Mouse (Mus musculus) bone marrow, adult 2 months (tissue): ENCODE results near the gene Efna2. TPM values are rescaled to one million over a fixed set of nuclear protein-coding genes. Genes with fewer than 3 reads are reported as not detected.

Source experiments
- H3K27ac ChIP-seq: fragments of 200-500 bp; 2 replicates; pipeline ENCODE4 v1.5.1; 2012; ENCODE audit warnings: low read depth, mild to moderate bottlenecking, control low read depth, inconsistent platforms, low read length; ENCODE audit not compliant: control insufficient read depth, poor library complexity, insufficient read depth
- H3K4me1 ChIP-seq: fragments of 200-500 bp; 2 replicates; pipeline ENCODE4 v1.6.1; 2011; ENCODE audit warnings: low read length; ENCODE audit not compliant: control insufficient read depth, insufficient read depth
- H3K4me3 ChIP-seq: fragments of 200-500 bp; replicated peaks from 2 replicates; pipeline ENCODE3; 2011; ENCODE audit warnings: mild to moderate bottlenecking, low read depth, low read length, control low read depth; ENCODE audit not compliant: control insufficient read depth
- CTCF ChIP-seq: fragments of 200-500 bp; IDR thresholded peaks from 2 replicates; pipeline ENCODE4 v1.5.1; 2011; ENCODE audit warnings: low read length, control low read depth; ENCODE audit not compliant: control insufficient read depth, insufficient read depth
- POLR2A ChIP-seq: fragments of 200-500 bp; IDR thresholded peaks from 2 replicates; pipeline ENCODE4 v1.6.1; 2011; ENCODE audit warnings: low read depth, mild to moderate bottlenecking, control low read depth, low read length, borderline replicate concordance; ENCODE audit not compliant: control insufficient read depth
- WGBS: fragments of 180-500 bp; shearing (Covaris S2); methylation state at CpG from one replicate; pipeline ENCODE4 v1.1.7; 2018; 5-methylcytosine and 5-hydroxymethylcytosine counted together
- polyA plus RNA-seq: library from polyadenylated mRNA; stranded (reverse); fragments of >200 nt; gene quantifications from 2 replicates; pipeline ENCODE4 v1.2.4, GENCODE M21; 2011; ENCODE audit warnings: low replicate concordance; ENCODE audit not compliant: missing spikeins, insufficient read depth, insufficient read length

Gene Efna2
- polyA plus RNA-seq, result 0.70 TPM in 1 of 2 replicates, not detected in the other

DNA sequence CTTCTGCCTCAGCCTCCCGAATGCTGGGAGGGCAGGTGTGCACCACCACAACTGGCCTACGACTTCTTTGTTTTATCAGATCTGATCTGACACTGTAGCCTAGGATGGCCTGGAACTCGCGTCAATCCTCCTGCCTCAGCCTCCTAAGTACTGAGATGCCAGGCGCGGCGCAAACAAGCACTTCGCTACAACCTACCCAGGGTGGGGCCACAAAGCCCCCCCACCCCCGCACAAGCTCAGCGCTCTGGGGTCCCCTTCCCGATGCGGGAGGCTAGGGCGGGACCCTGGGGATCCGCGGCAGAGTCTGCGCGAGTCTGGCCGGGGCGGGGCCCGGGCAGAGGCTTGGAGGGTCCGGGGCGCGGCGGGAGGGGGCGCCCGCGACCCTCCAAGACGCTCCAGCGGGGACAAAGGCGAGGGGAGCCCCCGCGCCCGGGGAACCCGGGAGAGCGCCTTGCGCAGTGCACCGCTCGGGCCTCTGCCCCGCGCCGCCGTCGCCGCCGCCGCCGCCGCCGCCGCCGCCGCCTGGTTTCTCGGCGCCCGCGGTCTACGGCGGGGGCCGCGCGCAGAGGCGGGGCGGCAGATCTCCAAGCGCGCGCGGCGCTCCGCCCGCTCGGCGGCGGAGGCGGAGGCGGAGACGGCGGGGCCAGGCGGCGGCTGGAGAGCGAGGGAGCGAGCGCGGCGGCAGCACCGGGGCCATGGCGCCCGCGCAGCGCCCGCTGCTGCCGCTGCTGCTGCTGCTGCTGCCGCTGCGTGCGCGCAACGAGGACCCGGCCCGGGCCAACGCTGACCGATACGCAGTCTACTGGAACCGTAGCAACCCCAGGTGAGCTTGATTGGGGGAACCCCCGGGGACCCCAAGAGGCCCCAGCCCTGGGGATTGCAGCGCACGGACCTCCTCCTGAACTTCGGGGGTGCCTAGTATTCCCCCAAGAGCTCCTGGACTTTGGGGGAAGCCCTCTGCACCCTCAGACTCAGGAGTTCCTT lies at the start of gene Efna2:
Efna2 (plus strand) TSS at position 415 of the 984 bp plus-strand sequence.
- no peak within 1 kb of the TSS for H3K4me3 ChIP-seq
- 8% methylated on average over 106 of the region's 106 CpGs for WGBS
- H3K4me1 ChIP-seq, result no peaks in the 10 kb centered on the region
- TF ChIP-seq CTCF (no peak), POLR2A (no peak)
- no peak within 1 kb of the TSS for H3K27ac ChIP-seq

DNA sequence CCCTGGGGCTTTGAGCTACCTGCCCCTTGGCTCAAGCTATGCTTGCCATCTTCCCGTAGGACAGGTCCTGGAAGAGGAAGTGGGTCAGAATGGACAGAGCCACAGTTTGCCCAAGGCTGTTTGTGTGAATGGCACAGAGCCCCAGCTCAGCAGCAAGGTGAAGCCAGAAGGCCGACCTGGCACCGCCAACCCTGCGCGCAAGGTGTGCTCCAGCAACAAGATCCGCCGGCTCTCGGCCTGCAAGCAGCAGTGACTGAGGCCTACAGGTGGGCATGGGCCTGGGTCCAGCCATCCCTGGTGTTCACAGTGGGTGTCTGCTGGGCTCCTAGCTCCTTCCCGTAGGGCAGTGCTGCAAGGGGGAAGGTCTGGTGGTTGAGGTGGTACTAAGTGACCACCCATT lies 49.4 kb upstream of the Efna2 start:
- no peak for TF ChIP-seq CTCF
- TF ChIP-seq POLR2A, result no peak
- 93% methylated on average over 9 of the region's 9 CpGs for WGBS
- Histone ChIP-seq H3K4me3 (no peak overlapping the region), H3K4me1 (peaks cover 3% of the 10 kb centered on the region), H3K27ac (no peak overlapping the region)

DNA sequence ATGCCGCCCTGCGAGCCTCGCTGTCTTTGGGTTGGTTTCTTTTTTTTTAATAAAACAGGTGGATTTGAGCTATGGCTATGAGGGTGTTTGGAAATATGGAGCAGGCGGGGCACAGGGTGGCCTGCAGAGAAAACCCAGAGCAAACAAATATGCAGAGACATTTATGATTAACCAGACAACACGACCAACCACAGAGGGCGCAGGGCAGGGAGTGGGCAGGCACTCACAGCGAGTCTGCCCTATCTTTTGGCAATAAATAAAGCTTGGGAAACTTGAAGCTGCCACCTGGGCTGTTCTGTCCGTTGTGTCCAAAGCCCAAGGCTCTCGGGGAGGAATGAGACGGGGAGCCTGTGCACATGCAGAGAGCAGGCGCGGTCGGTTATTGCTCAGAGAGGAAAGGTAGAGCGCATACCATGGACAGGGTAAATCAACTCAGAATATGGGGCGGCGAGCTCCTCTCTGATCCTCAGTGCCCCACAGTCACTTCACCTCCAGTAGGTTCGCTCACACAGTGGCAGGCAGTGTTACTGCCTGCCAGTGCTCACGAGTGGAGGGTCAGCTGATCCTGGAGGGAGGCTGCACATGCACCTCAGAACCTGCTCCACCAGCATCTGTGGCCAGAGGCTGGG lies 48.8 kb upstream of the Efna2 start:
- no peak for TF ChIP-seq POLR2A
- TF ChIP-seq CTCF, result no peak
- H3K4me1 ChIP-seq, result peaks cover 3% of the 10 kb centered on the region; the same call in 1 of the 2 replicates
- WGBS, result 89% methylated on average over 18 of the region's 18 CpGs

DNA sequence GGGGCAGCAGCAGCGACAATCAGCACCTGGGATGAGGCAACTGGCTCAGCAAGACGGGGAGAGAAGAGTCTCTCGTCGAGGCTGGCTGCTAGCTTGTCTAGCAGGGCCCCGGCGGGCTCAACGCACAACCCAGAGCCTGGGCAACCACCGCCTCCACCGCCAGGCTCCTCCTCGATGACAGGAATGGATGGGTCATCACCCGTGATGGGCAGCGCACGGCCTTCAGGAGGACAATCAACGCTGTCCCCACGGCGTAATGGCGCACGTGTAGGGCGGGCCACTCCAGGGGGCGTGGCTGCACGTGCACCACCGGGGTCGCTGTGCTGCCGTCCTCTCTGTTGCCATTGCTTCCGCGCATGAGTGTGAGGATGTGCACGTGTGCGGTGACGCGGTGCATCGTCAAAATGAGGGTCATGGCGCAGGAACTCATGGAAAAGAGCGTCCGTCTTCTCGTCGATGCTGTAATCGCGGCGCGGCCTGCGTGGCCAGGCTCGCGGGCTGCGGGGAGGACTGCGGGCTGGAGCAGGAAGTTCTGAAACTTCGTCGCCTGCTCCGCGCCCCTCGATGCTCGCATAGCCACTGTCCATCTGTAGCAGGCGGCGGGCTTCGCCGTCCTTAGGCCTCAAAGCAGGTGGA lies 47.8 kb upstream of the Efna2 start:
- peaks cover 3% of the 10 kb centered on the region; the same call in 1 of the 2 replicates for H3K4me1 ChIP-seq
- 79% methylated on average over 55 of the region's 55 CpGs for WGBS
- peak overlapping the region; percentile 14 for H3K4me3 ChIP-seq
- TF ChIP-seq CTCF, result 0 out of 2 replicates have a peak, but pooled peaks have one; percentile 2
- TF ChIP-seq POLR2A, result no peak
- H3K27ac ChIP-seq, result 0 out of 2 replicates have a peak overlapping the region, but pooled peaks have one; percentile 7

More for the DNA sequence above, 48.8 kb upstream of the Efna2 start:
- Histone ChIP-seq H3K27ac (no peak overlapping the region; the same call in 1 of the 2 replicates), H3K4me3 (no peak overlapping the region)

DNA sequence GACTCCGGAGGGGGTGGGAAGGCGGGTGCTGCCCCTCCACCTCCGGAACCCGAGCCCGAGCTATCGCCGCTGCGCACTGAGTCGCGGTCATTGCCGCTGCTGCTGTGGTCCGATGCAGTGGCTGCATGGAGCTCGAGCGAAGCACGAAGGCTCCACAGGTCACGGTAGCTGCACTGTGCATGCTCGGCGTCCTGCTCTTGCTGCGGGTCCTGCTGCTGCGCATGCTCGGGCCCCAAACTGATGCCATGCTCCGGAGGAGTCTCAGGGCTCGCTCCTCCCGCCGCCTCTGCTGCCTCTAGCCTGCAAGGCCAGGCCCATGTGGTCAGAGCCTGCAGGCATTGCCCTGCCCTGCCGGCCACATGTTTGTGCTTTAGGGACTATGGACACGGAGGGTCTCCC lies 47.3 kb upstream of the Efna2 start:
- H3K27ac ChIP-seq, result no peak overlapping the region
- 80% methylated on average over 27 of the region's 27 CpGs for WGBS
- H3K4me1 ChIP-seq, result peaks cover 3% of the 10 kb centered on the region; the same call in 1 of the 2 replicates
- no peak overlapping the region for H3K4me3 ChIP-seq
- TF ChIP-seq POLR2A, result 0 out of 2 replicates have a peak, but pooled peaks have one; percentile 11
- TF ChIP-seq CTCF, result no peak

DNA sequence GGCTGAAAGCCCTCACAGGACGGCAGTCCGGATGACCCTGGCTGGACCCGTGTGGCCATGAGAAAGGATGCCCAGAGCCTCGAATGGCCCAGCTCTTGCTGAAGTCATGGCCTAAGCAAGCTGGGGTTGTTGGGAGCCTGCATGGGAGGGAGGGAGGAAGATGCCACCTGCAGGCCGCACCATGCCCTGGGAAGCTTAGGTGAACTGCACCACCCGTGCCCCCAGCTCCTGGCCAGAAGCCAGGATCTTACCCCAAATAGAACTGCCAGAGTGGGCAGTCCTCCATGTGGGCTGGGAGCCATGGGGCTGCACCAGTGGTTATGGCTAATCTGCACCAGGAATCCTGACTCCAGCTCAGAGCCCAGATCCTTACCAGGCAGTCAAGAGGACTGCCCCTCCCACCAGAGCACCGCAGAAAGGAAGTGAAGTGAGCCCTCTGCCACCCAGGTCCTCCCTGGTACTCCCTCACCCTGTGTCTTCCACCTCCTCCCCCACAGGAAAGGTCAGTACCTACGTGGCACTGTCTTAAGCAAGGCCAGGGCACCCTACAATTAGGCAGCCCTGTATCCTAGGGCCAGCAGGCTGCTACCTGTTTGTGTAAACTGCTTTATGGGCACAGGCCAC lies 45.9 kb upstream of the Efna2 start:
- TF ChIP-seq POLR2A (no peak), CTCF (no peak)
- WGBS, result 35% methylated on average over 8 of the region's 8 CpGs
- Histone ChIP-seq H3K4me3 (no peak overlapping the region), H3K27ac (peak overlapping the region; percentile 1; the same call in 1 of the 2 replicates), H3K4me1 (peaks cover 4% of the 10 kb centered on the region; the same call in 1 of the 2 replicates)

DNA sequence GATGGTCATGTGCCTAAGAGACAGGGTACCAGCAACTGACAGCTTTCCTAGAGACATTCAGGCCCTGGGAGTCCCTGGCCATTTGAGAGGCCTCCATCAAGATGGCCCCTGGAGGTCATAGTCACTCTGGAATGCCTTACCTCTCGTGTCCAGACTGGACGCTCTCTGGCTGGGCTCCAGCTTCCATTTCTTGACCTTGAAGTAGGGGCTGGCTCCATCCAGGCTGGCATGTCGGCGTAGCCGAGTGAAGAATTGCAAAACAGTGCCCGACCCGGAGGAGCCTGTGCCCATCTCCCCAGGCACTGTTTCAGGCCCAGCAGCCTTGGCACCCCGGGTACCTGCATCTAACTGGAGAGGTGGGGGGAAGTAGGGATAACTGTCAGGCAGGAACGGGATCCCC lies 44.9 kb upstream of the Efna2 start:
- Histone ChIP-seq H3K4me1 (peaks cover 7% of the 10 kb centered on the region; the same call in 1 of the 2 replicates), H3K4me3 (no peak overlapping the region), H3K27ac (no peak overlapping the region)
- WGBS, result 82% methylated on average over 9 of the region's 9 CpGs
- TF ChIP-seq POLR2A, result no peak
